Mouse (Mus musculus): Measurements from ENCODE around the gene Patj.

DNA sequence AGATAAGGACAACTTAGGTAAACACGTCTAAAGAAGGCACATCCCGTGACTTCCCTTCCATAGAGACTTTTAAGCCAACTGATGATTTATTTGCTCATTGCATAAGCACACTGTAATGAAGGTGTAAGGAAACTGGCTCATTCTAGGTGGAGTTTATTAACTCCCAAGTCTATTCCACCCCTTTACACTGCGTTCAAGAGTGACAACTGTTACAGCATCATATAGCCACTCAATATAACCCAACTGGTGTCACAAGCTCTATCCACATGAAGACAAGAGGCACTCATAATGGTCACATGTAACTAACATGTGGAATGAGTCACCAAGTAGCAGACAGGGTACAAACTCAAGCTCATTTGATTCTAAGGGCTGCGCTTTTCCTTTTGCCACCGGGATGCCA is 47.0 kb upstream of the Patj start:
- no peak for TF ChIP-seq POLR2A (IDR thresholded peaks at IDR 0.05; ENCODE audit: insufficient read length, low read depth)
- TF ChIP-seq MAX (IDR thresholded peaks at IDR 0.05; ENCODE audit: low read depth): no peak
- no peak for TF ChIP-seq E2F4 (IDR thresholded peaks at IDR 0.05; ENCODE audit: insufficient read depth)
